Mouse (Mus musculus) kidney, postnatal 0 days (tissue): ENCODE data around the gene Fndc4. TPM values are rescaled to one million over a fixed set of nuclear protein-coding genes. Genes with fewer than 3 reads are reported as not detected.

Source experiments
- ATAC-seq: fragments of 200-750 bp; cut with Nextera tagmentation; replicated peaks from 2 replicates; pipeline ENCODE4 v1.8.0; 2017; ENCODE audit warnings: low read depth, moderate number of reproducible peaks, moderate TSS enrichment, moderate library complexity; ENCODE audit not compliant: low FRiP score
- DNase-seq: peaks from one replicate; pipeline ENCODE4 v3.0.0-alpha.2; 2016; ENCODE audit warnings: low spot score
- H3K27ac ChIP-seq: fragments of 300-500 bp; sonication (generic); 2 replicates; pipeline ENCODE4 v1.5.1; 2014; ENCODE audit warnings: mild to moderate bottlenecking
- H3K27me3 ChIP-seq: fragments of 300-500 bp; sonication (generic); 2 replicates; pipeline ENCODE4 v1.6.1; 2014; ENCODE audit warnings: low read length, mixed read lengths; ENCODE audit not compliant: insufficient read depth
- H3K36me3 ChIP-seq: fragments of 300-500 bp; sonication (generic); 2 replicates; pipeline ENCODE4 v1.6.1; 2014; ENCODE audit warnings: low read length, mixed read lengths; ENCODE audit not compliant: insufficient read depth
- H3K4me1 ChIP-seq: fragments of 300-500 bp; sonication (generic); replicated peaks from 2 replicates; pipeline ENCODE4 v1.6.1; 2014; ENCODE audit warnings: antibody characterized with exemption, low read length, mixed read lengths; ENCODE audit not compliant: insufficient read depth
- H3K4me2 ChIP-seq: fragments of 300-500 bp; sonication (generic); 2 replicates; pipeline ENCODE4 v1.6.1; 2014; ENCODE audit warnings: mild to moderate bottlenecking, low read length, moderate library complexity, mixed read lengths
- H3K4me3 ChIP-seq: fragments of 300-500 bp; sonication (generic); replicated peaks from 2 replicates; pipeline ENCODE4 v1.5.1; 2014; ENCODE audit warnings: low read depth, low read length
- H3K9ac ChIP-seq: fragments of 300-500 bp; sonication (generic); 2 replicates; pipeline ENCODE4 v1.6.1; 2014; ENCODE audit warnings: low read depth, low read length
- H3K9me3 ChIP-seq: fragments of 300-500 bp; sonication (generic); replicated peaks from 2 replicates; pipeline ENCODE4 v1.6.1; 2016; ENCODE audit warnings: low read length, inconsistent platforms, mixed read lengths
- CTCF ChIP-seq: IDR thresholded peaks from 2 replicates; pipeline ENCODE4 v1.5.1; 2016; ENCODE audit warnings: antibody characterized with exemption, low read depth, mild to moderate bottlenecking, moderate library complexity
- WGBS: fragments of 180-500 bp; shearing (Covaris S2); extraction: QIAGEN DNeasy Blood & Tissue Kit; methylation state at CpG from one replicate; pipeline ENCODE4 v1.1.7; 2014; 5-methylcytosine and 5-hydroxymethylcytosine counted together
- polyA plus RNA-seq: library from polyadenylated mRNA; unstranded; fragments of >200 nt; fragmentation: Nextera tagmentation; extraction: Ambion mirVana; gene quantifications from 2 replicates; pipeline ENCODE4 v1.2.1, GENCODE M21; 2015

The Fndc4 gene
- polyA plus RNA-seq, 1 experiment from 2014 or later = 27.8 TPM

- Histone ChIP-seq H3K36me3 (peaks cover 5% of the 10 kb centered on the region), H3K4me3 (peak within 1 kb of the TSS; percentile 44), H3K4me2 (peak within 1 kb of the TSS; percentile 61), H3K9ac (peak within 1 kb of the TSS; percentile 44; the same call in 1 of the 2 replicates), H3K9me3 (no peaks in the 10 kb centered on the region), H3K27me3 (no peaks in the 10 kb centered on the region), H3K4me1 (peaks cover 14% of the 10 kb centered on the region), H3K27ac (peak within 1 kb of the TSS; percentile 61; the same call in 1 of the 2 replicates)
- ATAC-seq (peak; percentile 95), DNase-seq (peak; percentile 100)
- no peak for TF ChIP-seq CTCF
- WGBS = 1% methylated on average over 45 of the region's 45 CpGs
Measured at GRCm38 (mm10) chr5:31290521-31291360, 5.1 kb downstream of the Fndc4 start, which contains the start of gene Ift172. TSS of gene Ift172 (minus strand) at chr5:31291116.

DNA sequence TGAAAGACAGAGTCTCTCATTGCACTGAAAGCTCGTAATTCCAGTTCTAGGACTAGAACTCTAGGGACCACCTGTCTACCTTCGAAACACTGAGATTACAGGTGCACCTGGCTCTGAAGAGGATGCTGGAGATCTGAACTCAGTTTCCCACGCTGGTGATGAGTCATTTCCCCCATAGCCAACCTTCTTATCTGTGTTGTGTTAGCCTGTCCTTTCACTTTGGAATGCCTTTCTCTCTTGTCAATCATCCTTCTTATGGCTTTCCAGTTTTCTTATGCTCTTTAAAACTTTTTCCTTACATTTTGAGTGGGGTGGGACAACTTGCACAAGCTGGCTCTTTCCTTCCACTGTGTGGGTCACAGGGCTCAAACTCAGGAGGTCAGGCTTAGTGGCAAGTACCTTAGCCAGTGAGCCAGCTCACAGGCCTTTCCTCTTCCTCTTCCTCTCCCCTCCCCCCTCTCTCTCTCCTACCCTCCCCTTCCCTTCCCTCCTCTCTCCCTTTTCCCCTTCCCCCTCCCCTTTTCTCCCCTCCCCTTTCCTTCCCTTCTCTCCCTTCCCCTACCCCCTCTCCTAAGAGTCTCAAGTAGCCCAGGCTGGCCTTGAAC is 6.2 kb downstream of the Fndc4 start:
- H3K36me3 ChIP-seq = peaks cover 14% of the 10 kb centered on the region
- WGBS = 88% methylated on average over 3 of the region's 3 CpGs
- H3K27ac ChIP-seq = no peak overlapping the region
- DNase-seq (no peak), ATAC-seq (no peak)
- H3K9me3 ChIP-seq = no peaks in the 10 kb centered on the region
- no peaks in the 10 kb centered on the region for H3K27me3 ChIP-seq
- H3K9ac ChIP-seq = no peak overlapping the region
- no peak overlapping the region for H3K4me3 ChIP-seq
- no peak for TF ChIP-seq CTCF
- peaks cover 13% of the 10 kb centered on the region for H3K4me1 ChIP-seq
- H3K4me2 ChIP-seq = peak overlapping the region; percentile 61; the same call in 1 of the 2 replicates

- no peak overlapping the region for H3K4me2 ChIP-seq
- H3K4me3 ChIP-seq = no peak overlapping the region
- DNase-seq = no peak
- TF ChIP-seq CTCF = no peak
- H3K9me3 ChIP-seq = no peaks in the 10 kb centered on the region
- H3K9ac ChIP-seq = no peak overlapping the region
- H3K27ac ChIP-seq = no peak overlapping the region
- peaks cover 21% of the 10 kb centered on the region for H3K36me3 ChIP-seq
- WGBS = 75% methylated on average over 3 of the region's 3 CpGs
- ATAC-seq = no peak
- H3K4me1 ChIP-seq = peaks cover 11% of the 10 kb centered on the region
- no peaks in the 10 kb centered on the region for H3K27me3 ChIP-seq
Measured at GRCm38 (mm10) chr5:31288655-31289054, 7.2 kb downstream of the Fndc4 start.

DNA sequence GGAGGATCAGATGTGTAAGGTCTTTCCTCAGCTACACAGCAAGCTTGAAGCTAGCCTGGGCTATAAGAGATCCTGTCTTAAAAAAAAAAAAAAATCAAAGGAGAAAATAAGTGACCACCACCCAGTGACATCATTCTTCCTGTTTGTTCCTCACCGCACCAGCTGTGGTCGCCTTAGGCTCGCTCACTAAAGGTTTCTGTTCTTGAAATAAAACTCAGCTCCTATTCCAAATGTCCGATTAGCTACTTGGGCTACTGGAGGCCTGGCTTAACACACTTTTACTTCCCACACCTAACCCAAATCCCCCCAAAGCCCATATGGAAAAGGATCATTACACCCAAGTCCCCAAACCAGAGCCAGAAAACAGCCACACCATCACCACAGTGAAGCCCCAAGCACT is 7.7 kb downstream of the Fndc4 start:
- Histone ChIP-seq H3K4me1 (peaks cover 11% of the 10 kb centered on the region), H3K36me3 (peaks cover 25% of the 10 kb centered on the region), H3K9me3 (no peaks in the 10 kb centered on the region), H3K4me3 (no peak overlapping the region), H3K27ac (no peak overlapping the region), H3K4me2 (no peak overlapping the region), H3K9ac (no peak overlapping the region), H3K27me3 (no peaks in the 10 kb centered on the region)
- no peak for TF ChIP-seq CTCF
- no peak for ATAC-seq
- no peak for DNase-seq
- 71% methylated on average over 4 of the region's 4 CpGs for WGBS

DNA sequence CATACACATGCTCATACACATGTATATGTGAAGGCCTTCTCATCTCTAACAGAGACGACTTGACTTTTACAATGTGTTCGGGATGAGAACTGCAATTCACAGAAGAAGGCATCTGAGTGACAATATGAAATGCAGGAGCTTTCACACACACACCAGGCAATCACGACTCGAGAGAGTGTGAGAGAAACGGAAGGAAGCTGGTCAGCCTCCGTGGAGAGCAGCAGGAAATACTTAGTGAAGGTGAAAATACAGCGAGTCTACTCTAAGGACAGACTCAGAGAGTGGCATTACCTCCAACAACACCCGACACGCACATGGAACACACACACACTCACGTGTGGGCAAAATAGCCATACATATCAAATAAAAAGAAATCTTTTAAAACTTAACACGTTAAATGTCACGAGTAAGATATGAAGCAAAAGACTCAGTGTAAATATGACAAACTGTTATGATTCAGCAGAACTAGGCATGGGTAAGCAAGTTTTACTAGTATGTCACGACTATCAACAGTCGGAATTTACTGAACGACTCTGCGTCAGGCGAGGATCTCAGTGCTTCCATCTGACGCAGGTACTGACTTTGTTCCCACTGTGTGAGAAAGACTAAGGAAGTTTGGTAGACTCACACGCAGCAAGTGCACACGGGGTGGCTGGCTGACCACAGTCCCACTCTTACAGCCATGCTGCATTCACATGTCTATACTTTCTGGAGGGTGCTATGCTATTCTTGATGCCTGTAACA is 16.5 kb downstream of the Fndc4 start:
- H3K4me2 ChIP-seq = no peak overlapping the region
- H3K9me3 ChIP-seq = no peaks in the 10 kb centered on the region
- DNase-seq (no peak), ATAC-seq (no peak)
- no peak overlapping the region for H3K9ac ChIP-seq
- 84% methylated on average over 20 of the region's 20 CpGs for WGBS
- H3K36me3 ChIP-seq = peaks cover 40% of the 10 kb centered on the region
- no peak overlapping the region for H3K27ac ChIP-seq
- H3K4me1 ChIP-seq = no peaks in the 10 kb centered on the region
- no peak for TF ChIP-seq CTCF
- no peaks in the 10 kb centered on the region for H3K27me3 ChIP-seq
- H3K4me3 ChIP-seq = no peak overlapping the region

- H3K9ac ChIP-seq = no peak overlapping the region
- WGBS = 90% methylated on average over 6 of the region's 6 CpGs
- TF ChIP-seq CTCF = no peak
- no peaks in the 10 kb centered on the region for H3K9me3 ChIP-seq
- no peak overlapping the region for H3K27ac ChIP-seq
- DNase-seq (no peak), ATAC-seq (no peak)
- peaks cover 18% of the 10 kb centered on the region; the same call in 1 of the 2 replicates for H3K36me3 ChIP-seq
- no peaks in the 10 kb centered on the region for H3K4me1 ChIP-seq
- H3K4me2 ChIP-seq = no peak overlapping the region
- no peak overlapping the region for H3K4me3 ChIP-seq
- no peaks in the 10 kb centered on the region for H3K27me3 ChIP-seq
Measured at GRCm38 (mm10) chr5:31273018-31273417, 22.9 kb downstream of the Fndc4 start.
